Mouse (Mus musculus) limb, embryonic 13.5 days (tissue): ENCODE results near the gene Rrbp1. TPM values are rescaled to one million over a fixed set of nuclear protein-coding genes. Genes with fewer than 3 reads are reported as not detected.

ENCODE experiments used
- ATAC-seq: fragments of 200-750 bp; cut with Nextera tagmentation; 2 replicates; pipeline ENCODE4 v1.8.0; 2017; ENCODE audit warnings: low read depth, moderate number of reproducible peaks, moderate TSS enrichment; ENCODE audit not compliant: low FRiP score
- H3K27ac ChIP-seq: fragments of 300-500 bp; sonication (generic); 2 replicates; pipeline ENCODE4 v1.5.1; 2015; ENCODE audit warnings: inconsistent platforms, mild to moderate bottlenecking, moderate library complexity
- H3K27me3 ChIP-seq: fragments of 300-500 bp; sonication (generic); 2 replicates; pipeline ENCODE4 v1.6.1; 2015; ENCODE audit warnings: mild to moderate bottlenecking, inconsistent platforms
- H3K36me3 ChIP-seq: fragments of 300-500 bp; sonication (generic); 2 replicates; pipeline ENCODE4 v1.6.1; 2015; ENCODE audit warnings: inconsistent platforms, mild to moderate bottlenecking, moderate library complexity
- H3K4me1 ChIP-seq: fragments of 300-500 bp; sonication (generic); 2 replicates; pipeline ENCODE4 v1.6.1; 2015; ENCODE audit warnings: inconsistent platforms
- H3K4me2 ChIP-seq: fragments of 300-500 bp; sonication (generic); replicated peaks from 2 replicates; pipeline ENCODE4 v1.6.1; 2015; ENCODE audit warnings: inconsistent platforms, mild to moderate bottlenecking, moderate library complexity
- H3K4me3 ChIP-seq: fragments of 300-500 bp; sonication (generic); 2 replicates; pipeline ENCODE4 v1.5.1; 2015; ENCODE audit warnings: moderate library complexity, mild to moderate bottlenecking, inconsistent platforms
- H3K9ac ChIP-seq: fragments of 300-500 bp; sonication (generic); 2 replicates; pipeline ENCODE4 v1.6.1; 2015; ENCODE audit warnings: mild to moderate bottlenecking, inconsistent platforms
- H3K9me3 ChIP-seq: fragments of 300-500 bp; sonication (generic); 2 replicates; pipeline ENCODE4 v1.6.1; 2016; ENCODE audit warnings: inconsistent platforms
- WGBS: fragments of 180-500 bp; shearing (Covaris S2); methylation state at CpG from one replicate; pipeline ENCODE4 v1.1.7; 2015; 5-methylcytosine and 5-hydroxymethylcytosine counted together
- polyA plus RNA-seq: library from polyadenylated mRNA; unstranded; fragments of >200 nt; fragmentation: Nextera tagmentation; extraction: Ambion mirVana; gene quantifications from 2 replicates; pipeline ENCODE4 v1.2.1, GENCODE M21; 2015

The Rrbp1 gene
- polyA plus RNA-seq, 1 experiment from 2014 or later: 133 TPM

DNA sequence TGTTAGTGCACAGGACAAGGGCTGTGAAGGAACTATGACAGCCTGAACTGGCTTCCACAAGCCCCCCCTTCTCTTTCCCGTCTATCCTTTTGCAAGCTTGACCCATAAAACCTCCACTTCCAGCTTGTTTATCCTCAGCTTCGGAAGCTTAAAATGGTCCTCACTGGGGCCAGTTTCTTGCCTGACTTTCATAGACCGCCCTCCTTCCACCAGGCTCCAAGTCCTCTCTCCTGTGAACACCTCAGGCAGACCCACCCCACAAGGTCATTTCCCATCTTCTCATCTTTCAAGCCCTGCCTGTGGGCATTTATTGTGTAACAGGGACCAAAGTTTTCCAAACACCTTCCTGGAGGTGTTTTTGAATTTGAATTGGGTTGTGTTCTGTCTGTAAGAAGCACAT lies 11.4 kb upstream of the Rrbp1 start:
- Histone ChIP-seq H3K9me3 (no peaks in the 10 kb centered on the region), H3K4me1 (peaks cover 7% of the 10 kb centered on the region; the same call in 1 of the 2 replicates), H3K4me2 (no peak overlapping the region), H3K9ac (no peak overlapping the region), H3K36me3 (no peaks in the 10 kb centered on the region), H3K27ac (no peak overlapping the region), H3K27me3 (peaks cover 3% of the 10 kb centered on the region; the same call in 1 of the 2 replicates), H3K4me3 (no peak overlapping the region)
- ATAC-seq: no peak
- 56% methylated on average over 3 of the region's 3 CpGs for WGBS

DNA sequence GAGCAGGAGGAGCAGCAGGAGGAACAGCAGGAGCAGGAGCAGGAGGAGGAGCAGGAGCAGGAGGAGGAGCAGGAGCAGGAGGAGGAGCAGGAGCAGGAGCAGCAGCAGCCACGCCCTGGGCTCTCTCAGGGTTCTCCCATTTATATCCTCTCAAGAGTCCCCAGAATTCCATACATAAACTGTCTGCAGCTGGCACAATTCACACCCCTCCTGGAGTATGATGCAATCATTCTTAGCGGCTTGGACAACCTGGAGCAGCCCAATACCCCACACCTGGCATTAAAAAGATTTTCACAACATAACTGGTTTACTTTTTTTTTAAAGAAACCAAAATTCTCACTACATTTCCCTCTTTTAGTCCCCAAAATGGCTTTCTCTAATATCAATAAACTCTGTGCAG lies 8.9 kb upstream of the Rrbp1 start:
- no peak for ATAC-seq
- Histone ChIP-seq H3K9ac (no peak overlapping the region), H3K4me2 (no peak overlapping the region), H3K27me3 (peaks cover 3% of the 10 kb centered on the region; the same call in 1 of the 2 replicates), H3K27ac (no peak overlapping the region), H3K36me3 (no peaks in the 10 kb centered on the region), H3K4me1 (peaks cover 7% of the 10 kb centered on the region; the same call in 1 of the 2 replicates), H3K4me3 (no peak overlapping the region), H3K9me3 (no peaks in the 10 kb centered on the region)
- 36% methylated on average over 2 of the region's 2 CpGs for WGBS

DNA sequence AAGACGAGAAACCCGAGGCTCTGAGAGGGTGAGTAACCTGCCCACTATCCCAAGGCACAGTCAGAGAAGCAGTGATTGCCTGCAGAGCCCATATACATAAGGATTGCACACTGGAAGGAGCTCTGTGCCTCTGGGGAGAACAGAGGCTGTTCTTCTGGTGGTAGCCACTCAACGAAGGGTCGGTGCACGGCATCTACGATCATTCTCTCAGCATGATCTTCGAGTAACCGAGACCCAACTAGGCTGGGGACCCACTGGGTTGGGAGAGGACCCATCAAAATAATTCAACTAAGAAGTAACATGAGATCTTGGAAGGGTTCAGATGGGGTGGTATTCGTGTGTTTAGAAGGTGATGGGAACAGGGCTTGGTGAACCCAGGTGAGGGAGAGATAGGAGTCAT lies 4.8 kb upstream of the Rrbp1 start:
- 81% methylated on average over 9 of the region's 9 CpGs for WGBS
- no peaks in the 10 kb centered on the region for H3K9me3 ChIP-seq
- no peak for ATAC-seq
- no peak overlapping the region for H3K27ac ChIP-seq
- H3K4me3 ChIP-seq: no peak overlapping the region
- no peak overlapping the region for H3K9ac ChIP-seq
- no peak overlapping the region for H3K4me2 ChIP-seq
- peaks cover 3% of the 10 kb centered on the region; the same call in 1 of the 2 replicates for H3K27me3 ChIP-seq
- H3K4me1 ChIP-seq: no peaks in the 10 kb centered on the region
- H3K36me3 ChIP-seq: no peaks in the 10 kb centered on the region

DNA sequence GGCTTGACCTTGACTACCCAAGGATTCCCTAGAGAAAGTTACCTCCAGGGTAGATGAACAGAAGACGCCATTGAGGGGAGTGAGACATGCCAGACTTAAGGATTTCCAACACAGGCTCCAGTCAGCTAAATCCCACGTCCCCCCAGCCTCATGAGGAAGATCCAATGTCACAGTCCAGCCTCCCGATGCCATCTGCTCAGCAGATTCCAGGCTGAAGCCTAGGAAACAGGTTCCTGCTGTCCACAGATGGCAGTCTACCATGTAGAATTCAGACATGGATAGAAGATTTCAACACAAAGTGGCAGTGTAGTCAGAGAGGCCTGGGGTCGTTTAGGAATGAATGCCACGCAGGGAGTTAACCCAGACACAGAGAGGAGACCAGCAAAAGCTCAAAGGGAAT lies 3.4 kb upstream of the Rrbp1 start:
- Histone ChIP-seq H3K9me3 (no peaks in the 10 kb centered on the region), H3K27me3 (no peaks in the 10 kb centered on the region), H3K36me3 (no peaks in the 10 kb centered on the region), H3K4me1 (peaks cover 4% of the 10 kb centered on the region), H3K9ac (no peak overlapping the region), H3K27ac (no peak overlapping the region), H3K4me3 (no peak overlapping the region), H3K4me2 (no peak overlapping the region)
- no peak for ATAC-seq
- WGBS: 58% methylated on average over 5 of the region's 5 CpGs

DNA sequence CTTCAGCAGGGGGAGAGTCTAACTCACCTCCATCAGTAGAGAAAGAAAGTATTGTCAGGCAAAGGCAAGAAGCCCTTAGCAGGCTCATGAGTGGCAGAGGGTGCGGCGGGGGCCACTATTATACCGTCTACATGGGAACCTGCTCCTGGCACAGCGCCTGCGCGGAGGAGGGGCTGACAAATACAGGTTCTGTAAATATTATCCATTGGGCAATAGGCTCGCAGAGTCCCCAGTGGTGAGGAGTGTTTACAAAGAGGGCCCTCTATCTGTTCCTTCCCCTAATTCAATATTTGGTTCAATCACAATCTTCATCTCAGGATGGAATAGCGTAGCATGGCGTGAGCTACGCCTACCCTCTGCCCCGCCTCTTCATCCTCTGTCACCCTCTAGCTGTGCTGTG lies 3.0 kb upstream of the Rrbp1 start:
- H3K9ac ChIP-seq: no peak overlapping the region
- no peak overlapping the region for H3K27ac ChIP-seq
- peaks cover 9% of the 10 kb centered on the region for H3K4me1 ChIP-seq
- no peak overlapping the region for H3K4me3 ChIP-seq
- H3K4me2 ChIP-seq: no peak overlapping the region
- peaks cover under 1% of the 10 kb centered on the region; the same call in 1 of the 2 replicates for H3K36me3 ChIP-seq
- 87% methylated on average over 11 of the region's 11 CpGs for WGBS
- H3K9me3 ChIP-seq: no peaks in the 10 kb centered on the region
- ATAC-seq: no peak
- no peaks in the 10 kb centered on the region for H3K27me3 ChIP-seq

DNA sequence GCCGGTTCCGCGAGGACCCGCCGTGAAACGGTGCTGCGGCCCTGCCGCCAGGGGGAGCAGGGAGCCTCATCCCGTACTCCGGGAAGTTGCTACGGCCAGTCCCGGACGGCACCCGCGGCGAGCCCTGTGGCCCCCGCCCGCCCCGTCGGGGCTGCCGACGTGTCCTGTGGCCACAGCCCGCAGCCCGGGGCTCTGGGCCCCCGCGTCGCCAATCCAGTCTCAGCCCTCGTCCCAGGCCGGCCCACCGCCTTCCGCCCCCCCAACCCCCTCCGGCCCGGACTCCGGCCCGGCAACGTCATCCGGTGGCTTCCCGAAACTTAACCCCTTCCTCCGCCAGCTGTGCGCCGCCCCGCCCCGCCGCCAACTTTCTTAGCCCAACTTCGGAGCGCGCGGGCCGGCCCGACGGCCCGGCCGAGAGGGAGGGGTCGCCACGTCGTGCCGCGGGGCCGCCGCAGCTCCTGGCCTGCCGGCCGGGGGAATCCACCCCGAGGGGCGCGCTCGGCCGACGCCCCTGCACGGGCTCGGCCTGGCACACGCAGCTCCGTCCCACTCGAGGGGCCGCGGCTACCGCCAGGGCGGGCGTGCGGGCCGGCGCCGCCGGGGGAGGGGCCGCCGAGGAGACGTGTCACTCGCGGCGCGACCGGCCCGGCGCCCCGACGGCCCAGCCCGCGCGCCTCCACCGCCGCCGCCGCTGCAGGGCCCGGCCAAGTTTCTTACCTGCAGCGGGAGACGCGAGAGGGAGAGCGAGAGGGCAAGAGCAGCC lies 600 bp downstream of the Rrbp1 start:
- peak overlapping the region; percentile 98 for H3K9ac ChIP-seq
- peak; percentile 21 for ATAC-seq
- H3K27ac ChIP-seq: peak overlapping the region; percentile 97
- H3K36me3 ChIP-seq: peaks cover 17% of the 10 kb centered on the region
- H3K4me2 ChIP-seq: peak overlapping the region; percentile 85
- no peaks in the 10 kb centered on the region for H3K9me3 ChIP-seq
- H3K4me3 ChIP-seq: peak overlapping the region; percentile 97
- no peaks in the 10 kb centered on the region for H3K27me3 ChIP-seq
- H3K4me1 ChIP-seq: peaks cover 45% of the 10 kb centered on the region
- WGBS: 0% methylated on average over 63 of the region's 107 CpGs

DNA sequence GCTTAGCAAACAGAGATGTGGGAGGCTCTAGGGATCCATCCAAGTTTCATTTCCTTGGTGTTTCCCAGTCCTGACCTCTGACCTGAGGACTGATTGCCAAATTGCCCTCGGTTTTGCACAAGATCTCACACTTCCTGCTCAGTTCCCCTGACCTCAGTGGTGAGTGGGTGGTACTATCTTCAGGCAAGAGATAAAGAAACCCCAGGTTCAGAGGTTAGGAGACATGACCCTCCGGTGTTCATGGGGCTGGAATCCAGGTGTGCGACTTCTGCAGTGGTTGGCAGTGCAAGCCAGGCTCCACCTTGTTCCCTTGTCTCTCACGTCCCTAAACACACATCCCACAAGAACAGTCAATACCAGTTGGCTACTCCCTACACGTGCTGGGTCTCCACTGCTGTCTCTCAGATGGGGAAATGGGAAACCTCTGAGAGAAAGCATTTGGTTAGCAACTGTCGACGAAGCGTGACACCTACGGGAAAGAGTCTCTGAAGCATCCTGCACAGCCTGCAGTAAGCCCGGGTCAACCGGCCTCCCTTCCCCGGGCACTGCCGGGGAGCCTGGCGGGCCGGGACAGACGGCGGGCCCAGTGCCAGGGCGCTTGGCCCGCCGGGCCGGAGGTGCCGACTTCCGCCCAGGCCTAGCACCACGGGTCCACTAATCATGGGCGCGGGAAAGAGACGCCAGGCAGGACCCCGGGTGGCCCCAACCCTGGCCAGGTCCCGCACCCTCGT lies 1.3 kb downstream of the Rrbp1 start:
- Histone ChIP-seq H3K4me2 (peak overlapping the region; percentile 85), H3K36me3 (peaks cover 17% of the 10 kb centered on the region), H3K27ac (peak overlapping the region; percentile 97; the same call in 1 of the 2 replicates), H3K4me3 (peak overlapping the region; percentile 97), H3K4me1 (peaks cover 52% of the 10 kb centered on the region), H3K9me3 (no peaks in the 10 kb centered on the region), H3K27me3 (no peaks in the 10 kb centered on the region), H3K9ac (peak overlapping the region; percentile 98)
- 3% methylated on average over 30 of the region's 30 CpGs for WGBS
- no peak for ATAC-seq

DNA sequence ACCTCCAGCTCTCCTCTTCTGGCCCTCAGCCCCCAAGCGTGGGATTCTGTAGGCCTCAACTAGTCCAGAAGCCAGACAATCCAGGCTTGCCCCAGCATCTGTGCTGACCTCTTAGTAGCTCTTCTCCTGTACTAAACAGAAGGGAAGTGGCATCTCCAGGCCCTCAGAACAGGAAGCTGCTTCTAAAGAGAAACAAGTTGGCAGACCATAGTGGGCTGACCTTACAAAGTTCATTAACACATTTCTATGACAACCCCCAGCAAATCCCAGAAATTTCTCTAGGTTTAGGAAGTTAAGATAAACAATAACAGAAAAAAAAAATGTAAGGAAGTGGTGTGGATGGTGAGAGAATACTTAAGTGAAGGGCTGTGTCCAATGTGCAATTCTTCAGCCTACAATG lies 2.0 kb downstream of the Rrbp1 start:
- no peaks in the 10 kb centered on the region for H3K27me3 ChIP-seq
- peaks cover 17% of the 10 kb centered on the region for H3K36me3 ChIP-seq
- no peak overlapping the region for H3K27ac ChIP-seq
- H3K9ac ChIP-seq: peak overlapping the region; percentile 98
- peak overlapping the region; percentile 85 for H3K4me2 ChIP-seq
- peak overlapping the region; percentile 97 for H3K4me3 ChIP-seq
- no peaks in the 10 kb centered on the region for H3K9me3 ChIP-seq
- 77% methylated on average over 1 of the region's 1 CpGs for WGBS
- peaks cover 58% of the 10 kb centered on the region for H3K4me1 ChIP-seq
- no peak for ATAC-seq

DNA sequence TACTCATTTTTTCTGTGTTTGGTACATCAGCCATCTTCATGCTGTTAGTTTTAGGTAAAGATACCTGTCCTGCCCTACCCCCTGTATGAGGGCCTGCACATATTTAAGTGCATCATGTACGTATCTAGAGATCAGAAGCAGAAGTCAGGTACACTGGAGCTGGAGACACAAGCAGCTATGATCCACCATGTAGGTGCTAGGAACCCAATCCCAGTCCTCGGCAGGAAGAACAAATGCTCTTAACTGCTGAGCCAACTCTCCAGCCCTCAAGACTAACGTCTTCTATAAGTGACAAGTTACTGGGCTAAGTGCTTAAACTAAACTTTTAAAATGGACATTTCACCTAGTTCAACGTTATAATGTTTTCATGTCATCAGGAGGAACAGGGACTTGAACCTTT lies 3.9 kb downstream of the Rrbp1 start:
- Histone ChIP-seq H3K36me3 (peaks cover 17% of the 10 kb centered on the region), H3K9ac (no peak overlapping the region), H3K4me3 (no peak overlapping the region), H3K4me2 (no peak overlapping the region), H3K9me3 (no peaks in the 10 kb centered on the region), H3K4me1 (peaks cover 73% of the 10 kb centered on the region), H3K27me3 (no peaks in the 10 kb centered on the region), H3K27ac (no peak overlapping the region)
- ATAC-seq: no peak
- 88% methylated on average over 4 of the region's 4 CpGs for WGBS

DNA sequence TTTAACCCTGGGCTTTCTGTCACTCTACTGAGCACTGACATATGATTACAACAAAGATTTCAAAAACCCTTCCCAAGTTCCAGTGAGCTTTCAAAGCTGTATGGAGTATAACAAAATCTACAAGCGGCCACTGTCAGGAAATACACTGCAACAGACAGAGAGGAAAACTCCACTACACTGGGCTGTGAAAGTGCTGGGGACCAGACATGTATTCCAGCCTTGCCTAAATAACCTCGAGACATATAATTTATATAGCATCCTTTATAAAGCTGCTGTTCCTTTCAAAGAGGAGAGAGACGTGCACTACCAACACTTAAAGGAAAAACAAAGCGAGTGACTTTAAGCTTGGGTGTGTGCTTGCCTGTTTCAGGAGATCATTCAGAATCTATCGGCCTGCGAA lies 4.4 kb downstream of the Rrbp1 start:
- H3K27ac ChIP-seq: no peak overlapping the region
- H3K4me2 ChIP-seq: no peak overlapping the region
- ATAC-seq: no peak
- H3K4me3 ChIP-seq: no peak overlapping the region
- peaks cover 76% of the 10 kb centered on the region for H3K4me1 ChIP-seq
- H3K36me3 ChIP-seq: peaks cover 17% of the 10 kb centered on the region
- WGBS: 89% methylated on average over 6 of the region's 6 CpGs
- no peak overlapping the region for H3K9ac ChIP-seq
- no peaks in the 10 kb centered on the region for H3K9me3 ChIP-seq
- no peaks in the 10 kb centered on the region for H3K27me3 ChIP-seq

DNA sequence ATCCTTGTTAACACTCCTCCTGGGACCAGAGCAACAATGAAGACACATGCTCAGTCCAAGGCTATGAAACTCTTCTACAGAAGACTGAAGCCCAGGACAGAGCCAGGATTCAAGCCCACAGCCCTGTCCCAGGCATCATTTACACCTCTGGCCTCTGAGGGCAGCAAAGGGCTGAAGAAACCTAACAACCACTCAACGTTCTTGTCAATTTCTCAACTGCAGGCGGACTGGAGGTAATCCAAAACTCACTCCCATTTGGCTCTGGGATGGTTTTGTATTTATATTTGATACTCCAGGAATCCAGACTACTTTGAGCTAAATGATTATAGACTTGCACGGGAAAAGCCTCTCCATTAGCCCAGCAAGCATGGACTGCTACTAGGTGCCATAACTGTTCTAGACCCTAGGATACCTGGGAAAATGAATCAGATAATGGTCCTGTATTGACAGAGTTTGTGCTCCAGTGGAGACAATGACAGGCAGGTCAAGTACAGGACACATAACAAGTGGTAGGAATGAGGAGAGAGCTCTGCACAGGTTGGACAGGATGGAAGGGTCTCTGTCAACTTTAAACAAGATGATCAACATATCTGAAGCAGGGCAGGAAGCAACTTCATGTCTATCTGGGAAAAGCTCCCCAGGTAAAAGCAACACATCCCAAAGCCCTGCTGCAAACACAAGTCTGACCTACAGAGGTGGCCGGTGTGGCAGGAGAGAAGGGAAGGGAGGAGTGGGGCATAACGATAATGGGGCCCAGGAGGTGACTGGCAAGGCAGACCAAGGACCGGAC lies 5.7 kb downstream of the Rrbp1 start:
- ATAC-seq: no peak
- WGBS: 66% methylated on average over 6 of the region's 6 CpGs
- Histone ChIP-seq H3K4me3 (no peak overlapping the region), H3K9me3 (no peaks in the 10 kb centered on the region), H3K27me3 (no peaks in the 10 kb centered on the region), H3K36me3 (peaks cover 17% of the 10 kb centered on the region), H3K4me2 (no peak overlapping the region; the same call in 1 of the 2 replicates), H3K4me1 (peaks cover 84% of the 10 kb centered on the region), H3K9ac (no peak overlapping the region), H3K27ac (no peak overlapping the region)

DNA sequence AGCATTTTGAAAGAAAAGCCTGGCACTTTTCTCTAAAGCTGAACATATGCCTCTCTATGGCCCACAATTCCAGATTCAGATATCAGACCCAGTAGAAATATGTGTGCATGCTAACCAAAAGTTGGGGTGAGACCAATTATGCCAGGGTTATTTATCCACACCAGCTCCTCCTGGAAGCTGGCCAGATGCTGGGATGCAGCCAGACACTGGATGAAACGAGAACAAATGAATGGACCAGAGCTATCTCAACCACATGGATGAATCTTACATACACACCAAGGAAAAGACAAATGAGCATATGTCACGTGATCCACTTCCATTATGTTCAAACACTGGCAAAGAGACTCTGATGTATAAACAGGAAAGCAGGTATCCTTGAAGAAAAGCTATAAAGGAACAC lies 7.5 kb downstream of the Rrbp1 start:
- no peak overlapping the region for H3K4me3 ChIP-seq
- no peak overlapping the region for H3K27ac ChIP-seq
- peaks cover 13% of the 10 kb centered on the region for H3K36me3 ChIP-seq
- H3K4me1 ChIP-seq: peaks cover 70% of the 10 kb centered on the region
- WGBS: 79% methylated on average over 2 of the region's 2 CpGs
- no peak overlapping the region for H3K4me2 ChIP-seq
- H3K27me3 ChIP-seq: no peaks in the 10 kb centered on the region
- no peak overlapping the region for H3K9ac ChIP-seq
- no peak for ATAC-seq
- no peaks in the 10 kb centered on the region for H3K9me3 ChIP-seq
